Mouse (Mus musculus): ENCODE results near the gene Arhgap9. TPM values are rescaled to one million over a fixed set of nuclear protein-coding genes. Genes with fewer than 3 reads are reported as not detected.

Arhgap9 gene
- polyA plus RNA-seq, 1 experiment, result 0.16 TPM

DNA sequence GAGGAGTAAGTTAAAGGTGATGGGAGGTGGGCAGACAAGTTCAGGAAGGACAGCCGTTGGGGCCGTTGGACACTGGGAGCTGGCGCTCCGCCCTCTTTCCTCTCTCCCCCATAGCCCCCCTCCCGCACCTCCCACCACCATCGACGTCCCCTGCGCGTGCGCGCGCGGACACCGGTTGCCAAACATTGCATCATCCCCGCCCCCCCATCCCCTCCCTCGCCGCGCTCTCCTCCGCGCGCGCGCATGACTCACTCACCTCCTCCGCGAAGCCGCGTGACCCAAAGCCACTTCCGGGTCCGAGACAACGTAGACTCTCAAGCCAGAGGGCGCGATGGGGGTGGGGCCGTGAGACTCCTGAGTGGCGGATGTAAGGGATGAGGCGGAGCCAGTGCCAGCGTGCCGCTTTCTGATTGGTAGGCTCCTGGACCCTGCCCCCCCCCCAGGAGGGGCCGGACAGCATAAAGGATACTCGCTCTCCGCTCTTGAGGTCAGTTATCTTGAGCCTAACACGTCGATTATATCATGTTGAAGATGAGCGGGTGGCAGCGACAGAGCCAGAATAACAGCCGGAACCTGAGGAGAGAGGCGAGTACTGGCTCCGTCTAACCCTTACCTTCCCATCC, 31.3 kb upstream of the Arhgap9 start:
- Histone ChIP-seq H3K27me3 (ENCODE audit: control insufficient read depth) (no peaks in the 10 kb centered on the region), H3K4me3 (replicated peaks) (peak overlapping the region; percentile 82), H3K4me1 (ENCODE audit: control insufficient read depth) (peaks cover 85% of the 10 kb centered on the region), H3K9me3 (ENCODE audit: control insufficient read depth, low read length) (no peaks in the 10 kb centered on the region), H3K36me3 (ENCODE audit: control insufficient read depth) (peaks cover 64% of the 10 kb centered on the region)
- TF ChIP-seq TAL1 (IDR thresholded peaks at IDR 0.05; ENCODE audit: low read length), result no peak
- no peak for TF ChIP-seq GATA1 (IDR thresholded peaks at IDR 0.05; ENCODE audit: low read length)

DNA sequence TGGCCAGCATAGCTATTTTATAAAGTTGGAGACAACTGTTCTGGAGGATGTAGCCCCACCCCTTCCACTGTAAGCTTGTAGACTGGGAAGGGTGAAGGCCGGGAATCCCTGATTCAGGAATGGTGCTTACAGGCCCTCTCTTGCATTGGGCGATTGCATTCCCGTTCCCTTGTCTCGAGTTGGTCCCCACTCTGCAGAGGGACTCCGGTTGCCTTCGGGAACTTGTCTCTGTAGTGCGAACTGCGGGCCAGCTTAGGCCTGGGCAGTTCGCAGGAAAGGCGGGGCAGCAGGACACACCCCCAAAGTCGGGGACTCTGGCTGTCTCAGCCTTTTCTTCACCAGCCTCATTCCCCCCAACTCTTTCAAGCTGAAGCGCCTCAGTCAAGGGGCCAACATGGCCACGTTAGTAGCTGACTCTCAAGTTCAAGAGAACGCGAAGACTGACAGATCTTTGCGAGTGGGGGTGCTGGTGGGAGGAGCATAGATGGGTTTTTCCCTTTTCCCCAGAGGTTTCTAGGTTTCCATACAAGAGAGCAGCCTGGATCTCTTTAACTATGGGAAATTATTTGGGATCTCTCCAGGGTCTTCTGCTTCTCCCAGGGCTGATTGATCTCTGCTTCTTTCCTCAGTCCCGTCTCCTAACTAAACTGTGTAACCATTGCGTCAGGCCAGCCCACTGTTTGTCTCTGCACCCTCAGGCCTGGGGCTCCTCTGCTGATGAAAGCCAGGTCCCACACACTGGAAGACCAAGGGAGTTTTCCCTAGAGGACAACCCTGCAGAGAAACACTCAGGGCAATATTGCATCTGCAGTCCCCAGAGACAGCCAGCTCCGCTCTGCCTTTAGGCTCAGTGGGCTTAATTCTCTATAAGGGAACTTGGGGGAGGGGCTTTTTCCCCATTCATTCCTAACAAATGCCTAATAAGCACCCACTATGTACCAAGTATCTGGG, 30.6 kb upstream of the Arhgap9 start:
- H3K4me3 ChIP-seq (replicated peaks), result peak overlapping the region; percentile 82
- TF ChIP-seq GATA1 (IDR thresholded peaks at IDR 0.05; ENCODE audit: low read length) (no peak), TAL1 (IDR thresholded peaks at IDR 0.05; ENCODE audit: low read length) (no peak)
- no peaks in the 10 kb centered on the region for H3K9me3 ChIP-seq (ENCODE audit: control insufficient read depth, low read length)
- H3K27me3 ChIP-seq (ENCODE audit: control insufficient read depth), result no peaks in the 10 kb centered on the region; the same call in 1 of the 2 replicates
- H3K4me1 ChIP-seq (ENCODE audit: control insufficient read depth), result peaks cover 84% of the 10 kb centered on the region
- H3K36me3 ChIP-seq (ENCODE audit: control insufficient read depth), result peaks cover 64% of the 10 kb centered on the region

- H3K27me3 ChIP-seq (ENCODE audit: control insufficient read depth), result no peaks in the 10 kb centered on the region; the same call in 1 of the 2 replicates
- peak; percentile 74 for TF ChIP-seq GATA1 (IDR thresholded peaks at IDR 0.05; ENCODE audit: low read length)
- peak; percentile 57 for TF ChIP-seq TAL1 (IDR thresholded peaks at IDR 0.05; ENCODE audit: low read length)
- H3K4me1 ChIP-seq (ENCODE audit: control insufficient read depth), result peaks cover 78% of the 10 kb centered on the region
- peaks cover 64% of the 10 kb centered on the region for H3K36me3 ChIP-seq (ENCODE audit: control insufficient read depth)
- H3K9me3 ChIP-seq (ENCODE audit: control insufficient read depth, low read length), result no peaks in the 10 kb centered on the region
- peak overlapping the region; percentile 82 for H3K4me3 ChIP-seq (replicated peaks)
Observed at GRCm38 (mm10) chr10:127291881-127292638, 29.7 kb upstream of the Arhgap9 start.

DNA sequence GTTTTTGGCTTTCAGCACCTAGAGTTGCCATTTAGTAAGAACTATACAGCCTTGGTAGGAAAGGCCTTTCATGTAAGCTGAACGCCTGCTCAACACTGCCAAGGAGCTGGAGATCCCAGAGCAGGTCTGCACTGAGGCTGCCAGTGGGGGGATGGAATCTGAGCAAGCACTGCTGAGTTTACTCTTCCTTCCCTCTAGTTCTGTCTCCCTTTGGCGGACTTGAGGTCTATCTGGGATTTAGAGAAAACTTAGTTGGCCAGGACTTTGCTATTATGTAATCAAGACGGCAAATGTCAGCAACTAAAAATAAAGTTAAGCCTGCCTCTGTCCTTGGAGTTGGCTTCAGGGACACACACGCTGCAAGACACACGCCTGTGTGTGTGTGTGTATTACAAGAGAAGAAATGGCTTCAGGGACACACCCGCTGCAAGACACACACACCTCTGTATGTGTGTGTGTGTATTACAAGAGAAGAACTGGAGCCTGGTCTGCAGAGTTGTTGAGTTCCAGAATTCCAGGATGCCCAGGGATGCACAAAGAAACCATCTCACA, 28.7 kb upstream of the Arhgap9 start:
- Histone ChIP-seq H3K27me3 (ENCODE audit: control insufficient read depth) (no peaks in the 10 kb centered on the region; the same call in 1 of the 2 replicates), H3K4me1 (ENCODE audit: control insufficient read depth) (peaks cover 71% of the 10 kb centered on the region), H3K36me3 (ENCODE audit: control insufficient read depth) (peaks cover 65% of the 10 kb centered on the region), H3K9me3 (ENCODE audit: control insufficient read depth, low read length) (no peaks in the 10 kb centered on the region), H3K4me3 (replicated peaks) (peak overlapping the region; percentile 82)
- TF ChIP-seq GATA1 (IDR thresholded peaks at IDR 0.05; ENCODE audit: low read length) (no peak), TAL1 (IDR thresholded peaks at IDR 0.05; ENCODE audit: low read length) (no peak)

DNA sequence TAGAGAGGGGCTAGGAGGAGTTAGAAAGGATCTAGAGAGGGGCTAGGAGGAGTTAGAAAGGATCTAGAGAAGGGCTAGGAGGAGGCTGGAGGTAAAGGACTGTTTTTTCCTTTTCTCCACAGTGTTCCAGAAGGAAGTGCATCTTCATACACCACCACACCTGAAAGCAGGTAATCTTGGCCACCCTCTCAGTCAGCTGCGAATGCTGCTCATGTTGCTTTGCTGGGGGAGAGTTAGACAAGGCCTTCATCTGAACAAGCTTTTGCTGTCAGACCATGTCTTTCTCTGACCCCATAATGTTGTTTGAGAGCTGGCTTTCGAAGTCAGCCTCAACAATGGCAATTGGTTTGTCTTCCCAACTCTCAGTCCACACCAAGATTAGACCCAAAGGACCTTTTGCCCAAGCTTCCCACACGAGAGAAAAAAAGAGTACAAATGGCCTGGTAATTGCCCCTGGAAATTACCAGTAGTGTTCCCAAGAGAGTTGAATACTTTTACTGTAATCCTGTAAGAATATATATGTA, 28.1 kb upstream of the Arhgap9 start:
- Histone ChIP-seq H3K9me3 (ENCODE audit: control insufficient read depth, low read length) (no peaks in the 10 kb centered on the region), H3K4me1 (ENCODE audit: control insufficient read depth) (peaks cover 68% of the 10 kb centered on the region), H3K36me3 (ENCODE audit: control insufficient read depth) (peaks cover 71% of the 10 kb centered on the region), H3K4me3 (replicated peaks) (peak overlapping the region; percentile 19), H3K27me3 (ENCODE audit: control insufficient read depth) (no peaks in the 10 kb centered on the region; the same call in 1 of the 2 replicates)
- TF ChIP-seq TAL1 (IDR thresholded peaks at IDR 0.05; ENCODE audit: low read length) (no peak), GATA1 (IDR thresholded peaks at IDR 0.05; ENCODE audit: low read length) (no peak)

GRCm38 (mm10) chr10:127294895-127295510, 26.8 kb upstream of the Arhgap9 start:
- TF ChIP-seq GATA1 (IDR thresholded peaks at IDR 0.05; ENCODE audit: low read length) (no peak), TAL1 (IDR thresholded peaks at IDR 0.05; ENCODE audit: low read length) (no peak)
- peaks cover 60% of the 10 kb centered on the region for H3K4me1 ChIP-seq (ENCODE audit: control insufficient read depth)
- peaks cover 85% of the 10 kb centered on the region for H3K36me3 ChIP-seq (ENCODE audit: control insufficient read depth)
- H3K4me3 ChIP-seq (replicated peaks), result peak overlapping the region; percentile 13
- no peaks in the 10 kb centered on the region; the same call in 1 of the 2 replicates for H3K27me3 ChIP-seq (ENCODE audit: control insufficient read depth)
- H3K9me3 ChIP-seq (ENCODE audit: control insufficient read depth, low read length), result no peaks in the 10 kb centered on the region

DNA sequence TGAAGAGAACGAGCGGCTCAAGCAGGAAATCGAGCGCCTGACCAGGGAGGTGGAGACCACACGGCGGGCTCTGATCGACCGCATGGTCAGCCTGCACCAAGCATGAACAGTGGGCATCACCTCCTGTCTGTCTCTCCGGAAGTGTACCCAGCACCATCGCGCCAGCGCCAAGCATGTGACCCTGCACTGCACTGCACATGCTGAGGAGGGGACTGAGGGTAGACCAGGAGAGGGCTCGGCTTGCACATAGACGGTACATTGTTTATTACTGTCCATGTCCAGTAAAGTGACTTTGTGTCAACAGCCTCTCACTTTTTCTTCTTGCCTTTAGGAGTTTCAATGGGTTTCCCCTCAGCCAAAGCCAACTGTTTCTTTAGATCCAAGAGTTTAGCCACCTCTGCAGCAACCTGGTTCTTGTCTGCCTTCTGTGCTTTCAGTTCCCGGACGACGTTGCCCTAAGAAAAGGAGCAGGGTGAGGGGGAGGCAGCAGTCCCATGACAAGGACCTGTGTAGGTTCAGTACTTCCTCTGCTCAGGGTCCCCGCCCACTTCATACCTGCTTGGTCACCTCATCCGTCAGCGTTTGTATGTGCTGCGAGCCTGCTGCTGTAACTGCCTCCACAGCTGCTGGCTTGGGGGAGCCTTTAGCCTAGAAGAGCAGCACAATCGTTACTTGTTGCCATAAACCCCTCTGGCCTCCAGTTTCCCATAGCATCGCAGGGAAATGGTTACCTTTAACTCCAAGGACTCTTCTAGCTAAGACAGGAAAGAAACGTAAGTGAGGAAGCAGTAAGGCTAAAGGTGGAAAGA, 25.6 kb upstream of the Arhgap9 start:
- Histone ChIP-seq H3K4me1 (ENCODE audit: control insufficient read depth) (peaks cover 53% of the 10 kb centered on the region), H3K9me3 (ENCODE audit: control insufficient read depth, low read length) (no peaks in the 10 kb centered on the region), H3K36me3 (ENCODE audit: control insufficient read depth) (peaks cover 97% of the 10 kb centered on the region), H3K27me3 (ENCODE audit: control insufficient read depth) (no peaks in the 10 kb centered on the region; the same call in 1 of the 2 replicates), H3K4me3 (replicated peaks) (no peak overlapping the region)
- TF ChIP-seq GATA1 (IDR thresholded peaks at IDR 0.05; ENCODE audit: low read length) (no peak), TAL1 (IDR thresholded peaks at IDR 0.05; ENCODE audit: low read length) (no peak)

Data from erythroblast, embryonic 14.5 days (primary cell).